Comparison of ENCODE assay signal across 23 mouse cellular contexts in the genomic region with DNA sequence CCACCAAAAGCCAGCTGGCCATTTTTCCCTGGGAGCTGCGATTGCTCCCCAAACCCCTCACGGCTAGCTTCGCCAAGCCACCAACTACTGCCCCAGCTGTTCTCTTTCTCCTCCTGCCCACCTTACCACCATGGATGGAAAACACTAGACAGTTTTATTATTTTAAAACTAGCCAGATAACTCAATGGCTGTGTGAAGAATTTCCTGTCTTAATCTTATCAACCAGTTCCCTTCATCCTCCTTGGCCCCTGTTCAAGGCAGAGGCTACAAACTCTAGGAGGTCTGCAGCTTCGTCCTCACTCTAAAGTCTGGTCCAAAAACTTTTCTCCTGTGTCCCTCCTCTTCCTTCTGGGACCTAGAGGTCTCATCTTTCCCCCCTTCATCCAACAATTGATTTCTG.
"Had no signal": no experiment of that assay in that cellular context is flagged by ENCODE, and none has a peak within 500 bp of the region (broad histone marks: within the 10 kb centered on the region; RNA-seq: fewer than 3 reads in every experiment).

No protein-coding gene starts in this region.

- H3K27me3 ChIP-seq: heart, embryonic 12.5 days; hindbrain, embryonic 13.5 days; limb, embryonic 12.5 days; liver, embryonic 13.5 days had no signal

- ATAC-seq: hindbrain, embryonic 16.5 days; inflammation-experienced regulatory T-cells, adult 6 months; intestine, embryonic 16.5 days had no signal

- H3K9me3 ChIP-seq: heart, embryonic 10.5 days; heart, embryonic 12.5 days; hindbrain, embryonic 13.5 days; limb, embryonic 10.5 days; limb, embryonic 12.5 days; liver, embryonic 13.5 days had no signal

- H3K36me3 ChIP-seq: heart, embryonic 10.5 days; heart, embryonic 12.5 days; hindbrain, embryonic 13.5 days; limb, embryonic 10.5 days; limb, embryonic 12.5 days; liver, embryonic 13.5 days had no signal

- H3K9ac ChIP-seq: heart, embryonic 12.5 days; hindbrain, embryonic 13.5 days; limb, embryonic 12.5 days; liver, embryonic 13.5 days had no signal

- H3K4me2 ChIP-seq: heart, embryonic 12.5 days; hindbrain, embryonic 13.5 days; limb, embryonic 12.5 days; liver, embryonic 11.5 days; liver, embryonic 13.5 days had no signal

- H3K4me1 ChIP-seq: heart, embryonic 10.5 days; heart, embryonic 12.5 days; limb, embryonic 10.5 days; limb, embryonic 12.5 days; liver, embryonic 13.5 days had no signal

- H3K27ac ChIP-seq: gastrocnemius, adult 2 months; heart, embryonic 10.5 days; hindbrain, embryonic 13.5 days; kidney, postnatal 0 days; layer of hippocampus, adult 2 months; left cerebral cortex, adult 2 months; limb, embryonic 10.5 days; limb, embryonic 12.5 days; liver, embryonic 13.5 days had no signal

- H3K4me3 ChIP-seq: gastrocnemius, adult 2 months; heart, embryonic 10.5 days; heart, embryonic 12.5 days; hindbrain, embryonic 13.5 days; layer of hippocampus, adult 2 months; left cerebral cortex, adult 2 months; limb, embryonic 10.5 days; limb, embryonic 12.5 days; liver, embryonic 13.5 days had no signal

- DNase-seq: gastrocnemius, adult 2 months; gastrocnemius, postnatal 10 days; gastrocnemius, postnatal 25 days; heart, adult 18-20 months; heart, postnatal 10 days; kidney, adult 11 months; kidney, adult 8-10 months; kidney, postnatal 25 days; kidney, postnatal 4 days; liver; liver, embryonic 13.5 days had no signal
